Mouse (Mus musculus) hematopoietic stem cell, adult 5-6 weeks (primary cell): ENCODE data around the gene Hspg2. TPM values are rescaled to one million over a fixed set of nuclear protein-coding genes. Genes with fewer than 3 reads are reported as not detected.

Experiments used
- total RNA-seq: library from RNA; stranded (forward); fragments of 172-1452, 232-1000 nt; gene quantifications from 2 replicates; pipeline ENCODE4 v1.2.3, GENCODE M21; 2017

Hspg2 gene
- total RNA-seq, 1 experiment from 2014 or later, result not detected

Other genes starting within 250 kb of the Hspg2 start
- gene Wnt4, start 191.3 kb upstream of the Hspg2 start, total RNA-seq, result 0.13 TPM in 1 of 2 replicates, not detected in the other
- 486 and 545 TPM in 2 replicates for gene Cdc42, start 111.0 kb upstream of the Hspg2 start, total RNA-seq
- gene Cela3a, start 59.0 kb upstream of the Hspg2 start, total RNA-seq, result not detected in 2 replicates
- gene Cela3b, start 38.2 kb upstream of the Hspg2 start, total RNA-seq, result not detected in 2 replicates
- gene 1700013G24Rik, start 15.5 kb upstream of the Hspg2 start, total RNA-seq, result not detected in 2 replicates
- gene Ldlrad2, start 105.8 kb downstream of the Hspg2 start, total RNA-seq, result not detected in 2 replicates
- 140 and 171 TPM in 2 replicates for gene Usp48, start 125.0 kb downstream of the Hspg2 start, total RNA-seq
- 1.8 and 7.0 TPM in 2 replicates for gene Rap1gap, start 196.0 kb downstream of the Hspg2 start, total RNA-seq